Mouse (Mus musculus) lung, adult 2 months (tissue): ENCODE data around the gene Xaf1.

Source experiments
- CTCF ChIP-seq: fragments of 200-500 bp; IDR thresholded peaks from 2 replicates; pipeline ENCODE4 v1.5.1; 2011; ENCODE audit warnings: mild to moderate bottlenecking, low read length, control low read depth; ENCODE audit not compliant: insufficient read depth
- POLR2A ChIP-seq: fragments of 200-500 bp; IDR thresholded peaks from 2 replicates; pipeline ENCODE4 v1.6.1; 2011; ENCODE audit warnings: low read depth, mild to moderate bottlenecking, control low read depth, low read length, borderline replicate concordance; ENCODE audit errors: extremely low read depth

- no peak for TF ChIP-seq POLR2A
- TF ChIP-seq CTCF, result no peak
Observed at GRCm38 (mm10) chr11:72338437-72338871, 37.0 kb downstream of the Xaf1 start.
